Mouse (Mus musculus) c-Kit-negative CD71-positive TER-119-positive erythroid progenitor cells, embryonic 14.5 days (primary cell): ENCODE measurements around the gene Sf3b6.
A peak's percentile ranks its signal among the peaks of the same experiment; 100 is the strongest.

Experiments
- DNase-seq: peaks from one replicate; pipeline ENCODE4 v3.0.0-alpha.2; 2013; ENCODE audit warnings: low read depth, low spot score

Gene Sf3b6

DNA sequence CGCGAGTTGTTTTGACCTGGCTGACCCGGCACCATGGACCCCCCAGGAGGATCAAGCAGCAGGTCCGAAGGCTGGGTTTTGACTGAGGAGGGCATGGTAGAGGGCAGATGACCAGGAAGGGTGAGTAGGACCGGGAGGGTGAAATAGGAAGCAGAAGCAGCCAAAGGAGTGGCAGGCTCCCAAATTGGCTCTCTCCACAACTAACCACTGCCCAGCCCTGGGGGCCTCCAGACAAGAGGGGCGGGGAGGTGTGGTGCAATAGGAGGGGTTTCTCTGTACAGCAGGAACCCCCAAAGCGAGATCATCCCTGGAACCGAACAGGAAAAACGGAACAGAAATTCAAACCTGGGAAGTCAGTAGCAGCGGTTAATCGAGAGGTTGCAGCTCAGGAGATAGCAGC lies 23.4 kb downstream of the Sf3b6 start:
- no peak for DNase-seq

DNA sequence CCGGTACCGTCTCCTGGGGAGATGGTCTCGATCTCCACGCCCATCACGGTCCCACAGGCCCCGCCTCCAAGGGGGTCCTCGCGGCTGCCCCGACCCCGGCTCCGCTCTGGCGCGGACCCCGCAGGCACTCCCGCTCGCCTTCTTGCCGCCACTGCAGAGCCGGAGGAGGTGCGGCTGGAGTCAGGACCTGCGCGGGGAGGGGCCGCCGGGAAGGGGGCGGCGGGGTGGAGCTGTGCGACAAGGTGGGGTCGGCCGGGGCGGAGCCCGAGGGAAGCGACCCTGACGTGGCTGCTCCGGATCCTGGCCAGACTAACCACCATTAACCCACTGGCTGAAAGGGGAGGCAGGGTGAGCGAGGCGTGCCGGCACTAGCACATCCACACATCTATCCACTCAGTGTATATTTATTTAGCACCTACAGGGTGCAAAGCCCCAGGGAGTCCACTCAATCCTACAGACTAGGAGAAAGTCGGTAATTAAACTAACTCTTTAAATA lies 24.1 kb downstream of the Sf3b6 start, which contains the start of gene Fkbp1b:
Fkbp1b (minus strand) TSS at position 200 of the 496 bp plus-strand sequence.
- DNase-seq: no peak

DNA sequence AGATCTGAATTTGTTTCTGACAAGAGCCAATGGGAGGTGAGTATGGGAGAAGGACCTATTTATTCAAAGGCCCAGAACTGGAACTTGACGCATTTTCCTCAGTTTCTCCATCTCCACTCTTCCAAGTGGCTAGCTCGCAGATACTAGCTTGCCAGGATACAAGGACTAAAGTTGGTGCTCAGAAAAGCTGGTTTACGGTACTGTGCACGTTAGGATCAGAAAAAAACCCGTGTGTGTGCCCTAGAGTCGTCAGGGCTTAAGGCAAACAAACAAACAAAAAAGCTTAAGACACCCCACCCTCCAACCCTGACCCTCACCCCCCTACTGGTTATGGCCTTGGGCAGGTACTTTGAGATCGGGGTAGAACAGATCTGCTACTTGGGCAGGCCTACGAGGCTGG lies 25.1 kb downstream of the Sf3b6 start:
- no peak for DNase-seq

DNA sequence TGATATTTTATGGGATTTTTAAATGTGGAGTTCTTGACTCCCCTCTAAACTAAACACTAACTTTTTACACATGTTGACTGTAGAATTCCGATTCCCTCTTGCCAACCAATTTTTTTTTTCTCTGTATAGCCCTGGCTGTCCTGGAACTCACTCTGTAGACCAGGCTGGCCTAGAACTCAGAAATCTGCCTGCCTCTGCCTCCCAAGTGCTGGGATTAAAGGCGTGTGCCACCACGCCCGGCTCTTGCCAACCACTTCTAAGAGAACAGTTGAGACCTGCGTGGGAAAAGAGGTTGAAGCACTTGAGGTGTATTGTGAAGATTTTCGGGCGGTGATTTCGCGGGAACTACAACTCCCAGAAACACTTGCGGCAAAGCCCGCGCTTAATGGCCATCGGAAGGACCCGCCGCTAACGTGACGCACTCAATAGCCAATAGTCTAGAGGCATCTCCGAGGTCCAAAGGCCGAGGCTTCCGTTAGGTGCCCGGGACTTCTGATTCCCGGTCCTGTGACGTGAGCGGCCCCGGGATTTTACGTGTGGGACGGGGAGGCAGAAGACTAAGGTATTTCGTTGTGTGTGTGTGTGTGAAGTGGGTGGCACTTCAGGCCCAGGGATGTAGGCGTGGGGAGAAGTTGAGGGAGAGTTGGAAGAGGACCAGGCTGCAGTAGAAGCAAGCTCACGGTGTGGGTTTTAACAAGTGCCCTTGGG lies 25.7 kb downstream of the Sf3b6 start, which contains the start of gene Wdcp:
Wdcp (plus strand) TSS at position 414 of the 708 bp plus-strand sequence.
- peak; percentile 77 for DNase-seq

DNA sequence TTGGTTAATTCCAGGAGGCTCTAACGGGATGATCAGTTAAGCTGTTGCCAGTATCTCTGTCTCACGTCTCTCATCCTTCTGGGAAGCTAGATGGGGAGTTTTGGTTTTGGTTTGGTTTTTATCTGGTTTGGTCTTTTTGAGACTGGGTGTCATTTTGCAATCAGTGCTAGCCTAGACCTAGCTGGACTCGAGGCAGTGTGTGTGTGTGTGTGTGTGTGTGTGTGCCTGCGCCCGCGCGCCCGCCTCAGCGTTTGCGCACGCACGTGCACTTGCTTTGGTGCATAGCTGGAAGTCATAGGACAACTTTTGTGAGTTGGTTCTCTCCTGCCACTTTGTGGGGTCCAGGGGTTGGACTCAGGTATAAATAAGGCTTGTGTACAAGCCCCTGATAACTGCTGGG lies 26.4 kb downstream of the Sf3b6 start:
- DNase-seq: no peak

DNA sequence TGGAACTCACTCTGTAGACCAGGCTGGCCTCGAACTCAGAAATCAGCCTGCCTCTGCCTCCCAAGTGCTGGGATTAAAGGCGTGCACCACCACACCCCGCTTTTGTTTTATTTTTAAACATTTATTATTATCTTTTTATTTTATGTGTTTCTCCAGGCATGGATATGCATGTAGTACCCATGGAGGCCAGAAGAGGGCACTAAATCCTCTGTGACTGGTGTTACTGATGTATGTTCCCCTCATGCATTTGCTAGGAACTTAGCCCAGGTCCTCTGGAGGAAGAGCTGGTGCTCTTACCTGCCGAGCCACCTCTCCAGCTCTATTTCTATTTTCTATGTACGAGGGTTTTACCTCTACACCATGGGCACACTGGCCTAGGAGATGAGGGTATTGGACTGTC lies 38.8 kb downstream of the Sf3b6 start:
- peak; percentile 47 for DNase-seq

DNA sequence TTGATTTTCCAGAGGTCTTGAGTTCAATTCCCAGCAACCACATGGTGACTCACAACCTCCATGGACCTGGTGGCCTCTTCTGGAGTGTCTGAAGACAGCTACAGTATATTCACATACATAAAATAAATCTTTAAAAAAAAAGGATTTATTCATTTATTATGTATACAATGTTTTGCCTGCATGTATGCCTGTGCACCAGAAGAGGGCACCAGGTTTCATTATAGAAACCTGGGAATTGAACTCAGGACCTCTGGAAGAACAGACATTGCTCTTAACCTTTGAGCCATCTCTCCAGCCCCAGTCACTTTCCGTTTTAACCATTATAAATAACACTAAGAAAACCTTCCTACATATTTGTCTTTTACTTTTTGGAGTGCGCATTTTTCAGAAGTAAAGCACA lies 39.5 kb downstream of the Sf3b6 start:
- no peak for DNase-seq

DNA sequence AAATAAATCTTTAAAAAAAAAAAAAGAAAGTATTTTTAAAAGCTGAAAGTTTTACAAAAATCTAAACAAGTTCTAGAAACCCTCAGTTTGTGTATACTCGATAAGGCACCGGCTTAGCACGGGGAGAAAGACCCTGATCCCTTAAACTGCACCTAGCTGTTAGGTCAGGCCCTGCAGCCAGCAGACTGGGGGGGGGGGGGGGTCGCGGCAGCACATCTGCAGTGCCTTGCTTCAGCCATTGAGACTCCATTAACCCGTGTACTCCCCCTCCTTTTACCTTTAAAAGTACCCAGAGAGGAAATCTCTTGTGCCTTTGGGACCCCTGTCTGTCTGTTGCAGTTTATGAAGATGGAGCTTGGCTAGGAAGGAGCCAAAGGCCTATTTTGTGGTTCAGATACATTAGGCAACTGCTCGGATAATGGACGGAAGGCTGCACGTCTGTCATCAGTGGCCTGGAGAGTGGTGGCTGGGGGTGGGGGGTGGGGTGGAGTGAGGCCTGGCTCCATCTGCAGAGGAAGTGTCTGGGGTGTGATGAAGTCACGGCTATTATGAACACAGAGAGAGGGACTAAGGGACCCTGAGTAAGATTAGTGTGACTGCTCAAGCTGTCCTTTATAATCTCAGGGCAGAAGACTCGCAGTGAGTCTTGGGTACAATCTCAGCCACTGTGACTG lies 42.0 kb downstream of the Sf3b6 start:
- no peak for DNase-seq

DNA sequence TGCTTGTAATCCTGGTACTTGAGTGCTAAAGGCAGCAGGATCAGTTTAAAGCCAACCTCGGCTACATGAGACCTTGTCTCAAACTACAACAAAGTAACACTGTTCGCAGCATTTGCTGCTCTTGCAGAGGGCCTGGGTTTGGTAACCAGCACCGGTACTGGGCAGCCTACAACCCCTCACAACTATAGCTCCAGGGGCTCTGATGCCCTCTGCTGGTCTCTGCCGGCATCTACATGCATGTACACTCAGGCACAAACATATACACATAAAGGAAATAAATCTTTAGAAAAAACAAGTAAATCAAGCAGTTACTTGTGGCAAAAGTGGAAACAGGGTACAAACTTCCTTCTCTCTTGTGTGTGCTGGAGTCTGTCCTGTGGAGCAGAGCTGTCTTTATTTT lies 45.3 kb downstream of the Sf3b6 start:
- DNase-seq: no peak

DNA sequence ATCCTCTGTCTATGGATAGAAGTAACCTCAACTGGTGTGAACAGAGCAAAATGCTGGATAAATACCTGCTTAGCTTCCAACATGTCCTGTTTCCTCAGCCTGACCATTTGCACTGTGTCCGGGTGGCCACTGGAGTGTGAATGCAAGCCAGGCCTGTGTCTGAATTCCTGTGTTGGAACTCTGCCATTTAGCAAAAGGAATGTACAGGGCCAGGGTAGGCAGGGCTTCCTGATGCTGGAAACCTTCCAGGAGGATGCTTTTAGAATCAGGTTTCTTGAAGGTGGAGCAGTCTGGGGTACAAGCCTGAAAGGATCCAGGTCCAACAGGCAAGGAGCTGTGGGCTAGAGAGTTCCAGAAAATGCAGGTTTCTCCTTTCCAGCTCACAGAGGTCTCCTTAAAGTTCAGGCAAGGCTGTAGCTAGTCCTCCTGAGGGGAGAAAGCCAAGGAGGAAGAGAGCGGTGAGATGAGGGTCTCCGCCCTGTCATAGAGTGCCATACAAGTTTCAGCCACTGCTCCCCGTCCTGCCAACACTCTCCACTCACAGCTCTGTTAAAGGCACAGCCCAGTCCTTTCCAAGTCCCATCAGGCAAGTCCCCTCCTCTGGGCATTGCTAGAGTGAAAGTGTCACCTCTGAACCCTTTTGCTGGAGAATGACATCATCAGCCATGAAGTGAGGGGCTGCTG lies 46.5 kb downstream of the Sf3b6 start:
- DNase-seq: no peak

DNA sequence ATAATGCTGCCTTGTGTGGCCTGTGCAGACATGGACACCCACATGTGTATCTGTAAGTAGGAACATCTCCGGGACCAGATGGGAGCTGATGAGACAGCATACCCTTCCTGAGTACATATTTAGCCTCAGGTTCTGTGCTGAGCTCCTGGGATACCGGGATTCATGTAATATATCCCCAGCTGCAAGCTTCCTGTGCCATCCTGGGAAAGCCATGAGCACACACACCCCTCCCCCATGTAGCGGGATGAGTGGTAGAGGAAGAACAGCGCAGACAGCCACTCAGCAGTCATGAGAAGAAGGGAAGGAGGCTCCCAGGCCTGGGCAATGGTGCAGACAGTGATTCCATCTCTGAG lies 47.0 kb downstream of the Sf3b6 start:
- DNase-seq: no peak

DNA sequence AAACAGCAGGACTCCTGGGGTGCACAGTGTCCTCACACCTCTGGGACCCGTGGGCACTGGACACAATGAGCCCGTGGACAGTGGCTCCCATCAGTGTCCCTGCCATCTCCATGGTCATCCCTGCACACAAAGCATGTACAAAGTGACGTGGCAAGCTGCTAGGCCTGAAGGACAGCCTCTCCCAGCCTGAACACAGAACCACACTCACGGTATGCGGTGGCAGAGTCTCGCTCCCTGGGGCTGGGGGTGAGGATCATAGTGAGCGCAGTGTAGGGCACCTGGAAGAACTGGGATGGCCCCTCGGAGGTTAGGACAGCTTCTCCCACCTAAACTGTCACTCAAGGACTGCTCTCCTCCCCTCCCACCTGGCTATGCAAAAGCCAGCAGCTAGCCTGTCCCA lies 51.6 kb downstream of the Sf3b6 start:
- no peak for DNase-seq

DNA sequence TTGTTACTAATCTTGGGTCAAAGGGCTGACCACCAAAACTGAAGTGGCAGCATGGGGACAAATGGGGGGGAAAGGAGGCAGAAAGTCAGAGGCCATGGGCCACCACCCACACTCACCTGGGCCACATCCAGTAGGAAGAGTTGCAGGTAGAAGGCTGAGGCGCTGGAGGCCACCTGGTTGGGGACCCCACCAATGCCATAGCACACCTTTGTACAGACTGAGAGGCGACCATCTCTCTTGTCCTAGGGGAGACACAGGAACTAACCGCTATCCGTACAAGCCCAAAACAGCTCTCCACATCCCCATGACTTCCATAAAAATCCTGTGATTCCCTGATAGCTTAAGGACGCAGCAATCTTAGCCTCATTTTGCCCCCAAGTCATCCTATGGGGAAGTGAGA lies 53.9 kb downstream of the Sf3b6 start:
- no peak for DNase-seq

DNA sequence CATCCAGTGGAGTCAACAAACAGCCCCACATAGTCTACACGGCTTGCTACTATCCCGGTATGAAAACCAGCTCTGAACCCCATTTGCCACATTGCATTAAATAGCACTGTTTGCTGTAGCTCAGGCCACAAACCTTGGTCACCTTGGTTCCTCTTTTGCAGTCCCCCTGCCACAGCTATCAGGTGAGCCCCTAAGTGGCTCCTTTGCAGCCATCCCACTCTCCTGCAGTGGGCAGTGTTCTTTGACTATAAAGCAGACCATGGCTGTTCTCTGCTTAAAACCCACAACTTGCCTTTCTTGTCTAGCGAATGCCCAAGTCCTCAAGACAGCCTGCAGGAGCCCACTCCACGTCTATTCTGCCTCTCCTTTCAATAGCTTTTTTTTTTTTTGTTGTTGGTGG lies 54.9 kb downstream of the Sf3b6 start:
- peak; percentile 28 for DNase-seq

DNA sequence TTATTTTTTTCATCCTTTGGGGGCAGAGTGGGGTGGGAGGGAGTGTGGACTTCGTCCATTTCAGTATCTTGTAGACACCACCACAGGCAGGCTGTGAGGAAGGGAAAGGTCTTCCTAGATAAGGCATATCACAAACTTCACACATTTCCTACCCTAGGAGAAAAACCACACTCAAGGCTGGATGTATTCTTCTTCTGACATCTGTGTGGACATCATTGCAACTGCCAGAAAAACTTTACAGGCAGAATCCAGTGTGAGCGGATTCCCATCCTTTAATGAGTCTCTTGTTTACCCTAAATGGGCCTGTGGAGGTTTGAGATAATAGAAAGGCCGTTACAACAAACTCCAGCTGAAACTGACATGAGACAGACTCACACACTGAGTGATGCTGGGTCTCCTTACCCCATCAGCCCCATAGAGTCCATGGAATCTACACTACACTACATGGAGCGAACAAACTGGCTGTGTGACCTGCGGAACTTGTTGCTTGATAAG lies 55.7 kb downstream of the Sf3b6 start:
- DNase-seq: peak; percentile 68

DNA sequence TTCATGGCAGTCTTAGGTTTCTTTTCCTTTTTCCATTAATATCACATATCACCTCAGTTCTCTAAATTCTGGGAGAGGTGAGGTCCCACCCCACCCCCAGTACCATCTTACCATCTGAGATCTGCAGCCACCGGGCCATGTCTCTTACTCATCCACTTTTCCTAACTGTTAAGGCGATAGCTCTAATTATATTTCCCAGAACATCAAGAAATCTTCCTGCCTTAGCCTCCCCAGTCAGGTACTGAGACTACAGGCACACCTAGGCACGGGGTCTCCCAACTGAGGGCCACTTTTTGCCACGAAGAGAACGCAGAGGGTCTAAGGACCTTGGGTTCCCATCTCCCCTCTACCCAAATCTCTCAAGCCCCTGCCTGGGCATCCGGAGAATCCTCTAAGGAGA lies 56.2 kb downstream of the Sf3b6 start:
- DNase-seq: no peak

DNA sequence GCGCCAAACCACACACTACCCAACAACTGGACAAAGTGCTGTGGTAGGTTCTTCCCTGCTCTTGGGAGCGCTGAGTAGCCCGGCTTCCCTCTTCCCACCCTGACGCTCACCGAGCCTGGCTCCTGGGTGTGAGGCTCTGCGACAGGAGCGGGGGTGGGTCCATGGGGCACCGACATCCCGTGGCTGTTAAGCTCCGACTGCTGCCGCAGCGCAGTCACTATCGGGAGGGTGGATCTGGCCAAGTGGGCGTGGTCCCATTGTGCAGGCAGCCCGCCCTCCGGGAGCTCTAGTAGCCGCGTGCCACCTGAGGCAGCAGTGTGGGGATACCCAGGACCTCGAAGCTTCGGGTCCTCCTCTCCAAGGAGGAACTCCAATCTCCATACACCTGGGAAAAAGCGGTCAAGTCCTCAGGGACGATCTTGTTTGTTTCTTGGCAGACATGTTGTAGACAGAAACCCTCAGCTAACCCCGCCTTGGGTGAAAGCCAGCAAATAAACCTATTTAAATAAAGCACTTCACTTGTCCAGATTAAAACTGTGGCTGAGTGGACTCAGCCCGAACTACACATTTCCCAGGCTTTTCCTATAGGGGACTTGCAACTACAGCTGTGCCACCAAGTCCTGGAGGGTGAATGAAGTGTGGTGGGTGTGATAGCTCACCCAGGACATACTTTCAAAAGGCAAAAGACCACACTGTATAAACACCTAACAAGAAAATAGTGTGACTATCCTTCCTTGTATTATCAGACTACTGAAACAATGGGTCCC lies 57.0 kb downstream of the Sf3b6 start, which contains the start of gene Mfsd2b:
Mfsd2b (minus strand) TSS at position 199 of the 767 bp plus-strand sequence.
- DNase-seq: peak; percentile 84

DNA sequence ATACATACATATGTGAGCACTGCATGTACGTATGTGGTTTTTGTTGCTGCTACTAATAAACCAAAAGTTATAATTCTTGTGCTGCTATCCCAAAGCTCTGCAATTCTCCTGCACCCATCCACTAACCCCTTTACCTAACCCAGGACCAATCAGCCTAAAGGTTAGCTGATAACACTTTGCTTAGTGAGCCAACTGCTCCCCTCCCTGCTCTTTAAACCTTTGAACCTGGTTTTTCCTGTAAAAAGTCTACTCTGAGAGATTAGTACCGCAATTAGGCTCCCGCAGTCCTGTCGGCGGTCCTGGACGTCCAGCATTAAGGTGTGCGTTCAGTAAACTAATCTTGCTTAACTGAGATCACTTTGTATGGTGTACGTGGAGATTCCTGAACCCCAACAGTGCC lies 58.3 kb downstream of the Sf3b6 start:
- no peak for DNase-seq
